Mouse (Mus musculus) pancreas, adult 10 weeks (tissue): Measurements from ENCODE around the gene Olfr104-ps. TPM values are rescaled to one million over a fixed set of nuclear protein-coding genes. Genes with fewer than 3 reads are reported as not detected.

ENCODE experiments used
- polyA plus RNA-seq: library from polyadenylated mRNA; stranded (reverse); fragments of 350-450 nt; fragmentation: Illumina TruSeq; extraction: RNeasy Lipid Tissue Mini Kit (QIAGEN cat#74804); gene quantifications from one replicate; pipeline ENCODE4 v1.2.3, GENCODE M21; 2015; ENCODE audit warnings: low read depth, low replicate concordance; ENCODE audit not compliant: insufficient read depth

Olfr104-ps gene
- not detected for polyA plus RNA-seq

DNA sequence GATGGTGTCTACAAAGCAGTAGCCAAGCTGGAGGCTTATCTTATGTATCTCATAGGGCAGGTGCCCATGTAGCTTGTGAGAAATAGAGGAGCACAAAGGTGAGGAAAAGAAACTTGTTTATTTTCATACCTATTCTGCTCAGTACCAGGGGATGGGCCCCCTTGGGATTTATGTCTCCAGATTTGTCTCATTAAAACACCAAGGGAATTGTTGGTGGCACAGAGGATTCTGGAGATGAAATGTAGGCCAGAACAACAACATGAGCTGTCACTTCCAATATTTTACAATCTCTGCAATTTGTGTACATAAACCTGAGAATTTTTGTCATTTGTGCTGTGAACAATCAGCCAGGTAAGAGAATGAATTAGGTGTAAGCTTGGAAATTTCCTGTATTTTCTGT is at the start of gene Olfr104-ps:
Olfr104-ps (plus strand) TSS at position 301 of the 400 bp plus-strand sequence.

DNA sequence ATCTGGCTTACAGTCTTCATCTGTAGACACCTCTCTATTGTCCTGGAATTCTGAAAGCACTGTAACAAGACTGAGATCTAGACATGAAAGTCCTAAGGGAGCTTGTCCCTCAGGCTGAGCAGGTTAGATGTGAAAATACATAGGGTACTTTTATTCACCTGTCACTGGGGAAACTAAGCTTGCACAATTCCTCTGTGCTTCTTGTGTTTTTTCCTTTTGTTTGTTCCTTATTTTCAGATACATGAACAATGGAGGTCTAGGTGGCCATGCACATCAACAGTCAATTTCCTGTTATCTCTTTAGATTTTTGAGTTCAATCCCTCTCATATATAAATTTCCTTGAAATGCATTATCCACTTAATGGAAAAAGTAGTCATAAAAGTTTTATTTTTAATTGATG is 42.4 kb upstream of the Olfr104-ps start, which contains the start of gene Olfr102:
Olfr102 (minus strand) TSS at position 101 of the 400 bp plus-strand sequence.

DNA sequence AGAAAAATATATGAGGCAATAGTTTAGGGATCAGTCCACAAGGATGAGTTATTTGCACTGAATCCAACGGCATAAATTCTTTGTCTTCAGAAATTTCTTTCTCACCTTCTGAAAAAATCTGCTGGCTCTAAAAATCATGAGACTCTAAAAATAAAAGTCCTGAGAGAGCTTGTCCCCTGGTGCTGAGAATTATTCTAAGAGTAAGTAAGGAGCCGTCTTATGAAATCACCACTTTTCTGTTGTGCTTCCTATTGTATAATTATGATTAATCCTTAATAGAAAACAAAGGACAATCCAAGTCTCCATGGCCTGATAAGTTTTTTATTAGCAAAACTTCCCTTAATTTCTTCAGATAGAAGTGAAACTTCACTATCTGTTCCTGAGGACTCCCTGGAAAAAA is 19.8 kb upstream of the Olfr104-ps start, which contains the start of gene Olfr103:
Olfr103 (minus strand) TSS at position 101 of the 400 bp plus-strand sequence.

DNA sequence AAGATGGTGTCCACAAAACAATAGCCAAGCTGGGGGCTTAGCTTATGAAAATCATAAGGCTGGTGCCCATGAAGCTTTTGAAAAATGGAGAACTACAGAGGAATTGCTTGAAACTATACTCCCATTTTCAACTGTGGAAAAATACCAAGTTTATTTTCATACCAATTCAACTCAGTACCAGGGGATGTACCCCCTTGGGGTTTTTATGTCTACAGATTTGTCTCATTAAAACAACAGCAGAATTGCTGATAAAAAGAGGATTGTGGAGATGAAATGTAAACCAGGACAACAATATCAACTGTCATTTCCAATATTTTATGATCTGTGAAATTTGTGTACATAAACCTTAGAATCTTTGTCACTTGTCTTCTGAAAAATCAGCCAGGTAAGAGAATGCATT is 19.4 kb downstream of the Olfr104-ps start, which contains the start of gene Olfr105-ps:
Olfr105-ps (plus strand) TSS at position 301 of the 400 bp plus-strand sequence.

DNA sequence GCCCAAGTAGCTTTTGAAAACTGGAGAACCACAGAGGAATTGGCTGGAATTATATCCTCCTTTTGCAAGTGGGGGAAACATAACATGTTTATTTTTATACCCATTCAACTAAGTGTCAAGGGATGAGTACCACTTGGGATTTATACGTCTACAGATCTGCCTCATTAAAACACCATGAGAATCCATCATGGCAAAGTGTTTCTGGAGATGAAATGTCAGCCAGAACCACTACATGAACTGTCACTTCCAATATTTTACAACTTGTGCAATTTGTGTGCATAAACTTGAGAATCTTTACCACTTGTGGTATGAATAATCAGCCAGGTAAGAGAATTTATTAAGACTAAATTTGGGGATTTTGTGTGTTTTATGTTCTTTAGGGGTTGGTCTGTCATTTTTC is 30.7 kb downstream of the Olfr104-ps start, which contains the start of gene Olfr106-ps:
Olfr106-ps (plus strand) TSS at position 301 of the 400 bp plus-strand sequence.

DNA sequence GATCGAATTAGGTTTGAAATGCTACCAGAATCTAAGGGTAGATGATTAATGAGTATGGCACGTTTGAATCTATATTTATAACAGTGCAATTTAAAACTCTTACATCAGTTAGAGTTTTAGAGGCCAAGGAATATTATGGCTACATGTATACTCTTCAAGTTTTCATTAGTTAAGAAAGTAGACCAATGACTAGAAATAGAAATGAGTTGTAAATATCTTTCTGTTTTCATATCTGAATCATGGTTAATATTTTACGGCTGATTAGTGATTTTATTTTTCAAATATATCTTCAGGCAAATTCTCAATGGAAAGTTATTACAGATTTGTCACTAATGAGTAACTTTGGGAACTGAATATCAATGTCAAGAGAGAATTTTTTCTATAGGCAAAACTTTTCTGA is 39.5 kb downstream of the Olfr104-ps start, which contains the start of gene Olfr107:
Olfr107 (plus strand) TSS at position 301 of the 400 bp plus-strand sequence.

Other genes with a start within 250 kb of the Olfr104-ps start
- not detected for gene Olfr92, start 239.5 kb upstream of the Olfr104-ps start, polyA plus RNA-seq
- not detected for gene Olfr93, start 198.1 kb upstream of the Olfr104-ps start, polyA plus RNA-seq
- not detected for gene Ubd, start 165.7 kb upstream of the Olfr104-ps start, polyA plus RNA-seq
- gene Olfr94, start 158.6 kb upstream of the Olfr104-ps start, polyA plus RNA-seq, result not detected
- not detected for gene Olfr95, start 146.5 kb upstream of the Olfr104-ps start, polyA plus RNA-seq
- not detected for gene Olfr96, start 139.4 kb upstream of the Olfr104-ps start, polyA plus RNA-seq
- gene Olfr97, start 122.3 kb upstream of the Olfr104-ps start, polyA plus RNA-seq, result not detected
- gene Olfr98, start 95.8 kb upstream of the Olfr104-ps start, polyA plus RNA-seq, result not detected
- 5.1 TPM for gene H2-M3, start 89.4 kb upstream of the Olfr104-ps start, polyA plus RNA-seq
- not detected for gene Olfr99, start 76.1 kb upstream of the Olfr104-ps start, polyA plus RNA-seq
- gene Olfr101, start 55.3 kb upstream of the Olfr104-ps start, polyA plus RNA-seq, result not detected
- gene Olfr102, start 42.5 kb upstream of the Olfr104-ps start, polyA plus RNA-seq, result not detected
- gene Olfr103, start 19.9 kb upstream of the Olfr104-ps start, polyA plus RNA-seq, result not detected
- not detected for gene Olfr105-ps, start 19.5 kb downstream of the Olfr104-ps start, polyA plus RNA-seq
- gene Olfr106-ps, start 30.8 kb downstream of the Olfr104-ps start, polyA plus RNA-seq, result not detected
- gene Olfr107, start 39.6 kb downstream of the Olfr104-ps start, polyA plus RNA-seq, result not detected
- not detected for gene Olfr108, start 85.9 kb downstream of the Olfr104-ps start, polyA plus RNA-seq
- gene Olfr109, start 99.3 kb downstream of the Olfr104-ps start, polyA plus RNA-seq, result not detected
- gene H2-M2, start 124.0 kb downstream of the Olfr104-ps start, polyA plus RNA-seq, result not detected
- not detected for gene Olfr110, start 132.9 kb downstream of the Olfr104-ps start, polyA plus RNA-seq
- not detected for gene Olfr111, start 148.4 kb downstream of the Olfr104-ps start, polyA plus RNA-seq
- gene Olfr112, start 209.9 kb downstream of the Olfr104-ps start, polyA plus RNA-seq, result not detected
- gene Olfr113, start 218.1 kb downstream of the Olfr104-ps start, polyA plus RNA-seq, result not detected
- not detected for gene Olfr114, start 233.2 kb downstream of the Olfr104-ps start, polyA plus RNA-seq